Mouse (Mus musculus) myocyte (in vitro differentiated cells): Measurements from ENCODE around the gene Gpr171.

ENCODE experiments used
- POLR2A ChIP-seq: IDR thresholded peaks from one replicate; pipeline ENCODE4 v1.6.1; 2011; ENCODE audit warnings: low read depth, mild to moderate bottlenecking, control low read depth, moderate library complexity; ENCODE audit not compliant: insufficient read length
- TCF12 ChIP-seq: IDR thresholded peaks from one replicate; pipeline ENCODE4 v1.6.1; 2011; ENCODE audit warnings: mild to moderate bottlenecking, control low read depth; ENCODE audit not compliant: poor library complexity, insufficient read depth, severe bottlenecking

GRCm38 (mm10) chr3:59054834-59055535, 46.6 kb downstream of the Gpr171 start:
- TF ChIP-seq POLR2A (no peak), TCF12 (no peak)
